Mouse (Mus musculus): Measurements from ENCODE around the gene Lmbrd1. TPM values are rescaled to one million over a fixed set of nuclear protein-coding genes. Genes with fewer than 3 reads are reported as not detected.
"Not testable (repeated sequence)": the region's sequence is repeated elsewhere in the genome, so short reads cannot be mapped to it uniquely, and the experiment has no call there.

The Lmbrd1 gene
- polyA plus RNA-seq, 1 experiment from 2014 or later, result 28.9 TPM

DNA sequence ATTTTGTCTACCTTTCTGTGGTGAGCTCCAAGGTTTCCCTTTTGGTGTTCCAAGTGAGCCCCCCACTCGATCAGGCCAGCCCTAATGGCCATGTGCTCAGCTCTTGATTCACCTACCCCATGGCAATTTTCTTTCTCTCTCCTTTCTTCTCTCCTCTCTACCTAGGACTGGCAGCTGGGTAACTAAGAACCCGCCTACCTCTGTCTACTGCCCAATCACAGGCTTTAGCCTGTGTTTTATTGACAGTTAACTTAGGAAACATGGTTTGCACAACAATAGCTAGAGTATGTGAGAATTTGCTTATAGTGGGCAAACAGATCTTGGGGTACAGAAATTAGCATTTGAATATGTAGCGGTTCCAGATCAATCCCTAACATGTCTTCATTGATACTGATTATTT is 62.5 kb downstream of the Lmbrd1 start:
- H3K27ac ChIP-seq, result no peak overlapping the region
- no peaks in the 10 kb centered on the region for H3K9me3 ChIP-seq
- no peak overlapping the region for H3K4me2 ChIP-seq
- no peak overlapping the region for H3K4me3 ChIP-seq (replicated peaks)
- H3K27me3 ChIP-seq, result no peaks in the 10 kb centered on the region
- no peaks in the 10 kb centered on the region for H3K36me3 ChIP-seq (replicated peaks)
- no peak overlapping the region for H3K9ac ChIP-seq
- ATAC-seq (ENCODE audit: low FRiP score), result peak; percentile 39; the same call in 1 of the 2 replicates
- 76% methylated on average over 3 of the region's 3 CpGs for WGBS
- H3K4me1 ChIP-seq, result peaks cover 8% of the 10 kb centered on the region; the same call in 1 of the 2 replicates

DNA sequence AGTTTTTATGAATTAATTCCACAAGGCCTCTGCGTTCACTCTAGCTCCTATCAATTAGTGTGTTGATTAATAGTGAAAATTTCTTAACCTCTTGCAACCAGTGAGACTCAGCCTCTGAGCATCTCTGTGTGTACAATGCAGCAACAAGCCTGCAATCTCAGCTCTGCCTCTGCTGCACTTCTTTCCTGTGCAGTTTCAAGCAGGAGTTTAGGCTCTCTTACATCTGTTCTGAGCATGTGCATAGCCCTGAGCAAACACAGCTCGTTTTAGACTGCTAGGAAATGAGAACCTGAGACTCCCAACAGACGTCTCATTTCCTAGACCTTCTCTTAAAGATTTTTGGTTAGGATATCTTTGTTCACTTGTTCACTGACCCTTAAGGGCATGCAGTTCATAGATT is 63.1 kb downstream of the Lmbrd1 start:
- H3K9ac ChIP-seq, result no peak overlapping the region
- H3K27ac ChIP-seq, result no peak overlapping the region
- no peaks in the 10 kb centered on the region for H3K27me3 ChIP-seq
- no peaks in the 10 kb centered on the region for H3K36me3 ChIP-seq (replicated peaks)
- peaks cover 8% of the 10 kb centered on the region; the same call in 1 of the 2 replicates for H3K4me1 ChIP-seq
- WGBS, result 37% methylated on average over 3 of the region's 3 CpGs
- H3K4me3 ChIP-seq (replicated peaks), result no peak overlapping the region
- no peak for ATAC-seq (ENCODE audit: low FRiP score)
- no peaks in the 10 kb centered on the region for H3K9me3 ChIP-seq
- no peak overlapping the region for H3K4me2 ChIP-seq

DNA sequence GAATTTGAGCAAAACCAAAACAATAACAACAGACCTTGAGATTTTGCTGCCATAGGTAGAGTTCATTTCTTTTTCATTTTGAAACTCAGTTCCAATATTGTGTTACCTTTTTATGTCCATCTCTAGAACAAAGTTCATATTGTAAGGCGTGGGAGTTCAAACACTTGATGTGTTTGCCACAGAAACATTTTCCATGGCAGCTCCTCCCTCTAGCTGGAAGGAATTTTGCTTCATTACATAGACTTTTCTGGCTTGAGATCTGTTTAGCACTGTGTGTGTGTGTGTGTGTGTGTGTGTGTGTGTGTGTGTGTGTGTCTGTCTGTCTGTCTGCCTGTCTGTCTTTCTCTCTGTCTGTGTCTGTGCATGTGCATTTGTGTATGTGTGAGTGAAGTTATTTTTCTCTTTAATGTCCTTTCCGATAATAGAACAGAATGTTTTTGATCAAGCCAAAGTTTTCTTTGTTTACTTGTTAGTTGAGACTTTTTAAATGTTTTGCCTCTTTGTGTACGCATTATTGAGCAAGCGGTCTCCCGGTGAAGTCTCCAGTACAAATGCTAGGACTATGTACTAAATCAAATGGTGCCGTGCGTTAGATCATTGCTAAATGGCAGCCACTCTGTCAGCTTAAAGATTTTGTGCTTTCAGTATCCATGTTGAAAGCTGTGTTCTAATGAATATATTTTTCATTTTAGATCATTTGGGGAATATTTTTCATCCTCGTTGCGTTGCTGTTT is 64.9 kb downstream of the Lmbrd1 start:
- H3K9me3 ChIP-seq, result no peaks in the 10 kb centered on the region
- 94% methylated on average over 9 of the region's 9 CpGs for WGBS
- no peak overlapping the region for H3K27ac ChIP-seq
- no peaks in the 10 kb centered on the region for H3K27me3 ChIP-seq
- no peak for ATAC-seq (ENCODE audit: low FRiP score)
- no peak overlapping the region for H3K9ac ChIP-seq
- peaks cover 8% of the 10 kb centered on the region; the same call in 1 of the 2 replicates for H3K4me1 ChIP-seq
- H3K36me3 ChIP-seq (replicated peaks), result no peaks in the 10 kb centered on the region; the same call in 1 of the 2 replicates
- H3K4me3 ChIP-seq (replicated peaks), result no peak overlapping the region
- H3K4me2 ChIP-seq, result no peak overlapping the region

DNA sequence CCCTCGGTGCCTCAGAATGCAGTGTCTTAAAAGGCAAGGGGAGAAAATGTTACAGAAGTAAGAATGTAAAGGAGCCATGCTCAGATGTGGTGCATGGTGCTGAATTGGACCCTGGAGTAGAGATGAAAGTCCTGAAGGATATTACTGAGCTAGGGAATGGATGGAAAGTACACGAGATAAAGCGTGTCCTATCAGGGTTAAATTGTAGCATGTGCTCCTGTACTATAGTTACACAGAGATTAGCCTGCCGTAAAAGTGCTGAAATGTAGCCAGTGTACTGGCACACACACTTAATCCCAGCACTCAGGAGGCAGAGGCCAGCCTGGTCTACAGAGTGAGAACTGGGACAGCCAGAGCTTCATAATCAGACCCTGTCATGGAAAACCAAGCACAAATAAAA is 74.3 kb downstream of the Lmbrd1 start:
- Histone ChIP-seq H3K9me3 (no peaks in the 10 kb centered on the region), H3K4me2 (no peak overlapping the region), H3K4me1 (no peaks in the 10 kb centered on the region), H3K9ac (no peak overlapping the region), H3K36me3 (replicated peaks) (peaks cover 14% of the 10 kb centered on the region), H3K27ac (no peak overlapping the region), H3K27me3 (no peaks in the 10 kb centered on the region), H3K4me3 (replicated peaks) (no peak overlapping the region)
- no peak for ATAC-seq (ENCODE audit: low FRiP score)
- 94% methylated on average over 4 of the region's 4 CpGs for WGBS

DNA sequence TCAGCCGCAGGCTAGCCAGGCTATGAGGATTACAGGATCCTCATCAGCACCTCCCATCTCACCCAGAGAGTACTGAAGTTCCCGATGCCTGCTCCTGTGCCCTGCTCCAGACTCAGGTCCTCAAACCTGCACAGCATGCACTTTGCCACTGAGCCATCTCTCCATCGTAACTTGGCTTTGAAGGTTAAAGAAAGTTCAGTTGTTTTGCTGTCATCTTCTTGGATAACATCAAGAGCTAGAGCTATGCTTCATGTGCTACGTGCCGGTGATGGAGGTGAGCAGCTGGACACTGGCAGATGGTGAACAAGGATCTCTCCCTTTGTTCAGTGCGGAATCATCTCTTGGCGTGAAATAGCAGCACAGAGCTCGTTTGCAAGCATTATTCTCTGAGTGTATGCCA is 80.1 kb downstream of the Lmbrd1 start:
- no peak for ATAC-seq (ENCODE audit: low FRiP score)
- Histone ChIP-seq H3K4me2 (no peak overlapping the region), H3K9ac (no peak overlapping the region), H3K9me3 (no peaks in the 10 kb centered on the region), H3K36me3 (replicated peaks) (peaks cover 6% of the 10 kb centered on the region; the same call in 1 of the 2 replicates), H3K4me3 (replicated peaks) (no peak overlapping the region), H3K27me3 (no peaks in the 10 kb centered on the region), H3K27ac (no peak overlapping the region), H3K4me1 (peaks cover 11% of the 10 kb centered on the region)
- WGBS, result 63% methylated on average over 8 of the region's 8 CpGs

DNA sequence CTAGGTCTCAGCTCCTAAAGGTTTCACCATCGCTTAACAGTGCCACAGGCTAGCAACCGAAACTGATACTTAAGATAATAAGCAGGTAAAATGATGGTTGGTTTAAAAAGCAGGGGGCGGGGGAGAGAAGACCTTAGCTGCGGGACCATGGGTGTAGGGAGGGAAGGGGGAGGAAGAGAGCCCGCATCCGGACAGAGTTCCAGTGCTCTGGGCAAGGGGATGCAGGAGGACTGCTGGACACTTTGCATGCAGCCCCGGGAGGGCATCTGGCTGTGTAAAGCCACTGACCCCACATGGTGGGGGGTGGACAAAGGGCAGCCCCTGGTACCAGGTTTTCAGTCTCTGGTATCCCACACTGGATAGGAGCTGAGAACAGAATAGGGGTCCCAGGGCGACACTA is 88.0 kb downstream of the Lmbrd1 start:
- 82% methylated on average over 8 of the region's 8 CpGs for WGBS
- H3K36me3 ChIP-seq (replicated peaks), result peaks cover 11% of the 10 kb centered on the region; the same call in 1 of the 2 replicates

DNA sequence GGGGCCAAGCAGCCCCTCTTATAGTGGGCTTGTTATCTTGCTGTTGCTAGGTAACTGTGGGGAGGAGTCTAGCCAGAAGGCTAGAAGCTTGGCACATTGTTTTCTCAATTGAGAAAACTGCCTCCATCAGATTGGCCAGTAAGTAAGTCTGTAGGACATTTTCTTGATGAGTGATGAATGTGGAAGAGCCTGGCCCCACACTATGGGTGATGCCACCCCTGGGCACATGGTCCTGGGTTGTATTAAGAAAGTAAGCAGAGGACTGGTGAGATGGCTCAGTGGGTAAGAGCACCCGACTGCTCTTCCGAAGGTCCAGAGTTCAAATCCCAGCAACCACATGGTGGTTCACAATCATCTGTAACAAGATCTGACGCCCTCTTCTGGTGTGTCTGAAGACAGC is 88.8 kb downstream of the Lmbrd1 start:
- not testable (repeated sequence) for H3K27me3 ChIP-seq; H3K27ac ChIP-seq; H3K36me3 ChIP-seq (replicated peaks); H3K4me3 ChIP-seq (replicated peaks); H3K4me2 ChIP-seq; H3K9ac ChIP-seq; H3K9me3 ChIP-seq; H3K4me1 ChIP-seq
- ATAC-seq (ENCODE audit: low FRiP score), result 0 out of 2 replicates have a peak, but pooled peaks have one; percentile 31
- 86% methylated on average over 3 of the region's 3 CpGs for WGBS

More for the DNA sequence above, 88.0 kb downstream of the Lmbrd1 start:
- H3K9ac ChIP-seq, result no peak overlapping the region
- no peaks in the 10 kb centered on the region for H3K4me1 ChIP-seq
- no peak overlapping the region for H3K4me3 ChIP-seq (replicated peaks)
- H3K27ac ChIP-seq, result no peak overlapping the region
- no peaks in the 10 kb centered on the region for H3K9me3 ChIP-seq
- H3K27me3 ChIP-seq, result no peaks in the 10 kb centered on the region
- ATAC-seq (ENCODE audit: low FRiP score), result no peak
- no peak overlapping the region for H3K4me2 ChIP-seq

DNA sequence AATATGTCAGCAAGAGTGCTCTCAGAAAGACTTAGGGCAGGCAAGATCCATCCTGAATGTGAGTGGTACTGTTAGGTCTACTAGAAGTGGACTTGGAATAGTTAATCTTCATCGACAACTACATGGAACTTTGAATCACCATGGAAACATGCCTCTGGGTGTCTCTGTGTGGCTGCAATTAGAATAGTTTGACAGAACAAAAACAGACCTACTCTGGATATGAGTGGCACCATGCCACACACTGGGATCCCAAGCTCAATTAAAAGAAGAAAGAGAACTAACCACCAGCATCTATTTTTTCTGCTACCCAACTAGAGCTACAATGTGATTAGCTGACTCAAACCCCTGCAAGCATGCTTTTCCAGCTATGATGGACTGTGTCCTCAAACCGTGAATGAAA is 95.2 kb downstream of the Lmbrd1 start:
- H3K27me3 ChIP-seq, result no peaks in the 10 kb centered on the region
- WGBS, result 59% methylated on average over 2 of the region's 2 CpGs
- H3K4me1 ChIP-seq, result no peaks in the 10 kb centered on the region
- no peak overlapping the region for H3K27ac ChIP-seq
- no peaks in the 10 kb centered on the region for H3K9me3 ChIP-seq
- no peak for ATAC-seq (ENCODE audit: low FRiP score)
- H3K36me3 ChIP-seq (replicated peaks), result no peaks in the 10 kb centered on the region
- no peak overlapping the region for H3K4me2 ChIP-seq
- H3K4me3 ChIP-seq (replicated peaks), result no peak overlapping the region
- no peak overlapping the region for H3K9ac ChIP-seq

DNA sequence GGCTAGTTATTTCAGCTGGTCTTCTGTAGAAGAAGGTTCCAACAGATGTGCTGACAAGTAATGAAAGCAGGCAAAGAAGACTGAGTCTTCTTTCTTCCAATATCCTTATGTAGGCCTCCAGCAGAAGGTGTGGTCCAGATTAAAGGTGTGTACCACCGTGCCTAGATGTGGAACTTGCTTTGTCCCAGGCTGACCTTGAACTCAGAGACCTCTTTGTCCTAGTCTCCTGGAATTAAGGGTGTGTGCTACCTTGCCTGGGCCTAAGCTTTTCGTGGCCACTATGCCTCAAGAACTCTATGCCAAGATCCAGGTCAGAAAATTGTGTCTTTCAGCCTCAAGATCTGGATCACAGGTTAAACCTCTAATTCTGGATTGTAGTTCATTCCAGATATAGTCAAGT is 98.1 kb downstream of the Lmbrd1 start:
- WGBS, result 93% methylated on average over 2 of the region's 2 CpGs

DNA sequence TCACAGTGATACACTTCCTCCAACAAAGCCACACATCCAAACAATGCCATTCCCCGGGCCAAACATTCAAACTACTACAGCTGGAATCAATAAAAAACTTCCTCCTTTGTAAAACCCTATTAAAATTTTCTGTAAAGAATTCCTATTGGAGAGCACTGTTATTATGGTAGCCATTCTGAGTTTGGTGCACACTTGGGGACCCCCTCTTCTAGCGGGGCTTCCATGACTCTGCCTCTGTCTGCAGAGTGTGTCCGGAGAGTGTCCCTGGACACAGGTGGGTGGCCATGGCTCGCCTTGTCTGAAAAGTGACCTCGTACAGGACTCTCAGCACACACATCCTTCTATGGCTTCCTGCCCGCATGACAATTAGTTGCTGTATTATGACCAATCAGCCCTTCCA is 114.7 kb downstream of the Lmbrd1 start:
- H3K4me2 ChIP-seq, result no peak overlapping the region
- 78% methylated on average over 6 of the region's 6 CpGs for WGBS
- H3K36me3 ChIP-seq (replicated peaks), result no peaks in the 10 kb centered on the region
- no peaks in the 10 kb centered on the region for H3K9me3 ChIP-seq
- no peaks in the 10 kb centered on the region for H3K27me3 ChIP-seq
- no peak overlapping the region for H3K4me3 ChIP-seq (replicated peaks)
- no peak for ATAC-seq (ENCODE audit: low FRiP score)
- no peaks in the 10 kb centered on the region for H3K4me1 ChIP-seq
- no peak overlapping the region for H3K27ac ChIP-seq
- H3K9ac ChIP-seq, result no peak overlapping the region

More for the DNA sequence above, 98.1 kb downstream of the Lmbrd1 start:
- no peaks in the 10 kb centered on the region for H3K9me3 ChIP-seq
- H3K36me3 ChIP-seq (replicated peaks), result no peaks in the 10 kb centered on the region
- H3K4me3 ChIP-seq (replicated peaks), result no peak overlapping the region
- H3K4me2 ChIP-seq, result no peak overlapping the region
- no peaks in the 10 kb centered on the region for H3K4me1 ChIP-seq
- no peaks in the 10 kb centered on the region for H3K27me3 ChIP-seq
- H3K9ac ChIP-seq, result no peak overlapping the region
- no peak for ATAC-seq (ENCODE audit: low FRiP score)
- H3K27ac ChIP-seq, result no peak overlapping the region

DNA sequence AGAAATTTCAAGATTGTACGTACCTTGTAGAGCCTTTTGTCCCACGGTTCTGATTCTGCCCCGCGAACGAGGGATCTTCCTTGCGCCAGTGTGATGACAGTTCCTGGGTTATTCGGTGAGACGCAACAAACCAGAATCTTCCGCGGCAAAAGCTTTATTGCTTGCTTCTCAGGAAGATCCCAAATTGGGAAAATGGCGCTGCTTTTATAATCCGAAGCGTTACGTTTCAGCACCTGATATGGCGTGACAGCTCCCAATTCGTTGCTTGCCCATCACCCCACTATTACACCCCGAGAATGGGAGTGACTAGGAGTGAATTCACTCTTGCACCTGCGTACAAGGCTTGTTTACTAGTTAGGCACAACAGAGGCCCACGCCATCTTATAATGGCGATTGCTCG is 129.5 kb downstream of the Lmbrd1 start:
- WGBS, result 97% methylated on average over 21 of the region's 21 CpGs
- not testable (repeated sequence) for H3K27me3 ChIP-seq; H3K9me3 ChIP-seq; ATAC-seq (ENCODE audit: low FRiP score); H3K36me3 ChIP-seq (replicated peaks); H3K4me2 ChIP-seq; H3K9ac ChIP-seq; H3K4me3 ChIP-seq (replicated peaks); H3K4me1 ChIP-seq; H3K27ac ChIP-seq

Measured in forebrain, embryonic 12.5 days (tissue).